Mouse (Mus musculus): Measurements from ENCODE around the gene Btnl6.
"Not testable (repeated sequence)": the region's sequence is repeated elsewhere in the genome, so short reads cannot be mapped to it uniquely, and the experiment has no call there.

The Btnl6 gene

DNA sequence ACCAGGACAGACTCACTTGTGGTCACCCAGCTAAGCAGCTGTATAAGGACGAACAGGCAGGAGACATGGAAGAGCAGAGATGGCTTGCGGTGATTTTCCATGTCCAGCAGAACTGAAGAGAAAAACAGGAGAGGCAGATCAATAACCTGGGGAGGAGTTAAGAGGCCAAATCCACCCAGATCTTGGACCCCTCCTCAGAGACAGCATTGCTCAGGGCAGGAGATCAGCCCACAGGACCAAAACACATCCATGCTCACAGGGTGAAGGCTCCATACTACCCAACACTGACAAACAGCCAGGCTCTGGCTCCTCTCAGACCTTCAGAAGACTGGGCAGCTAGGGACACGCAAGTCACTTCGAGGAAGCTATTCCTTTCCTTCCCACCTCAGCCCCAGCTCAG, at the start of gene Btnl6:
Gene Btnl6 (minus strand): TSS at position 101 of the 400 bp plus-strand sequence.
- in situ Hi-C loops (cut with MseI, MboI), result no loop called here

DNA sequence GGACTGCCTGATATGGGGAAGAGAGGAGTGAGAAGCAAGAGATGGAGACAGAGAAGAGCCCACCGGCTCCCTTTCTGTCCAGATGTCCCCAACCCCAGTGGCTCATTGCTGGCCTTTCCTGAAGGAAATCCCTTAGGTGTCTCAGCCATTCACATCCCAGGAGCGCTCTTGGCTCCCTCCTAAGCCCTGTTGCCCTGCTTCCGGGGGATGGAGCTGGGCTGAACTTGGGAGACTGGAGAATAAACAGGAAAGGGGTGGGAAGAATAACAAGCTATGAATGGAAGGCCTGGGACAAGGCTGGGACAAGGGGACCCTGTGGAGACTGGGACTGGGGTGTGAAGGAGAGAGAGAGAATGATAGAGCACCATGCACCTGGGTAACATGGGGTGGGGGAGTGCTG, 47.6 kb upstream of the Btnl6 start:
- in situ Hi-C loops (cut with MseI, MboI), result no loop called here

DNA sequence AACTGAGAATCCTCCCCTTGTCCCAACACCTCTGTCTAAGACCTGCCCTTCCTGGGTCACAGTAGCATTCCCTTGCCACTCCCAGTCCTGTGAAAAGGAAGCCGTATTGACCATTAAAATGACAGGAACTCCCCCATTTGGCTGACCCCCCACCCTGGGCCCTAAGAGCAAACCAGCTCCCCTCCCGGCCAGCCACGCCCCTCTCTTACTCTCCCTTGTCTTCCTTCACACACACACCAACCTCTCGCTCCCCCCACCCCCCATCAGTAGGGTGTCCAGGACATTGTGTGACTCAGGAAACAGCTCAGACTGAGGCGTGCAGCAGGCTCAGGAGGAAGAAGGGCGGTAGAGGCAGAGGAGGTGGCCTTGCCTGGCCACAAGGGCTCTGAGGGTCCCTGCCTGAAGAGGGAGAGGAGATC, 46.9 kb upstream of the Btnl6 start, which contains the start of gene Notch4:
Gene Notch4 (plus strand): TSS at position 266 of the 419 bp plus-strand sequence.
- in situ Hi-C loops (cut with MseI, MboI), result no loop called here

DNA sequence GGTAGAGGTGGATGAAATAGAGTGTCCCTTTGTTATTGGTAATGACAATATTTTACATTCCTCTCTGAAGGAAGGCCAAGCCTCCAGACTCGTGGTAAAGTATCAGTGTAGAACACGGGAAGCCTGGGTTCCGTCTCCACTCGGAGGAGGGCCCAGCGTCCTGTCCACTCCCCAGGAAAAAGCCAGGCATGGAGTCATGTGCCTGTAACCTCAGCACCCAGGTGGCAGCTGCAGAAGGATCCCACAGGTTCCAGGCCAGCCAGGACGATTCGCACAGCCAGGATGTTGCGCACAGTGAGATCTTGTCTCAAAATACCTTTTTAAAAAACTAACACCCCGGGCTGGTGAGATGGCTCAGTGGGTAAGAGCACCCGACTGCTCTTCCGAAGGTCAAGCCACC, 46.2 kb upstream of the Btnl6 start:
- in situ Hi-C loops (cut with MseI, MboI), result no loop called here

DNA sequence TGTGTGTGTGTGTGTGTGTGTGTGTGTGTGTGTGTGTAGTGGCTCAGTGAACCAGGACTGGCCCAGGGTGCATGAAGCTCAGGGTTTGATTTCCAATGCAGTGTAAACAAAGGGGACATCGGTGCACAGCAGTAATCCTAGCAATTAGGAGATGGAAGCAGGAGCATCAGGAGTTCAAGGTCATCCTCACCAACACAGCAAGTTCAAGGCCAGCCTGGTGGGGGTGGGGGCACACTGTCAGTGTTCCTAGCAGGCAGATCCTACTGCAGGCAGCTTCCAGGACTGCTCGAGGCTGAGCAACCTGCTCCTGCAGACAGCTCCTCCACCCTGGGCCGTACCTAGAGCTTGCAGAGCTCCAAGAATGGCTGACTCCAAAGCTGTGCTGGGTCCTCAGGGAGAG, 45.4 kb upstream of the Btnl6 start:
- in situ Hi-C loops (cut with MseI, MboI), result no loop called here

DNA sequence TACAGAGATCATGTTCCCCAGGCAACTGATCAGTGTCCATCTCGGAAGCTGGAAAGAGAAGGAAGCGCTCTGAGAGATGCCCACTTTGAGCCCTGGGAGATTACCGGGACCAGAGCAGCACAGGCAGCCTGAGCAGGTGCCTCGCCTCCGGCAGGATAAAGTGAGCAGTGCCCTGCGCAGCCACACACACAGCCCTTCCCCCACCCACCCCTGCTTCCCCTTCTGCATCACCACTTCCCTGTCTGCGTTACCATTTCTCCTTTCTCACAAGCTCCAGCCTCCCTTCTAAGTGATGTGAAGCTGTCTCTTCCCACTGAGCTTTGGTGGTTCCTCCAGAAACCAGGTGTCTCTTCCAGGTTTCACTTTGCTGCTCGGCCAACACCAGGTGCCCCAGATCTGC, 44.0 kb upstream of the Btnl6 start:
- in situ Hi-C loops (cut with MseI, MboI), result no loop called here

DNA sequence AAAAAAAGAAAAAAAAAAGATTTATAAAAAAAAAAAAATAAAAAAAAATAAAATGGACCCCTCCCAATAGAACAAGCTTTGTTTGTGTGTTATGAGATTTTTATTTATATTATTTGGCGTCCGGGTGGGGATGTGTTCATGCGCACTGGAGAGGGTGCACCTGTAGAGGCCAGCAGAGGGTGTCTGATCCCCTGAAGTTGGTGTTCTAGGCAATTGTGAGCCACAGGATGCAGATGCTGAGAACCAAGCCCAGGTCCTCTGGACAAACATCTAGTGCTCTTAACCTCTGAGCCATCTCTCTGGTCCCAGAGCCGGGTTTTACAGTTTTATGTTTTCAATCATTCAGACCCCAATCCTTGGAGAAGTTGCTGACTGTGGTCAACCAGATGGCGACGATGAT, 43.3 kb upstream of the Btnl6 start:
- in situ Hi-C loops (cut with MseI, MboI), result no loop called here

DNA sequence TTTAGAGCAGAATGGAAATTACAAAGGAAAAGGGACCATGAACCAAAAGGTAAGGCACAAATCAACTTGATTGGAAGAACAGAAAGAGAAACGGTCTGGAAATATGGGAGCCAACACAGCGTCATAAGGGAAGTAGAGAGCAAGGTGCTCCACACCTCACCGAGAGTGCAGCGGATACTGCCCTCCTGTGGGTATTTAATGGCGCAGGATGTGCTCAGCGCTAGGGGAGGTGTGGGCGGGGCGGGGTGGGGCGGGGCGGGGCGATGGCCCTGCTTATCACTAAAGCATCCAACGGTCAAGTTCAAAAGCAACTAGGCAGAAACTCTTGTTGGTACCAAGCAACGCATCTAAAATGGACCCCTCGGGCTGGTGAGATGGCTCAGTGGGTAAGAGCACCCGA, 42.7 kb upstream of the Btnl6 start:
- in situ Hi-C loops (cut with MseI, MboI), result loop anchor here (5.0 kb wide), 2 partner anchors 118 to 123 kb away; no protein-coding TSS in a partner anchor

DNA sequence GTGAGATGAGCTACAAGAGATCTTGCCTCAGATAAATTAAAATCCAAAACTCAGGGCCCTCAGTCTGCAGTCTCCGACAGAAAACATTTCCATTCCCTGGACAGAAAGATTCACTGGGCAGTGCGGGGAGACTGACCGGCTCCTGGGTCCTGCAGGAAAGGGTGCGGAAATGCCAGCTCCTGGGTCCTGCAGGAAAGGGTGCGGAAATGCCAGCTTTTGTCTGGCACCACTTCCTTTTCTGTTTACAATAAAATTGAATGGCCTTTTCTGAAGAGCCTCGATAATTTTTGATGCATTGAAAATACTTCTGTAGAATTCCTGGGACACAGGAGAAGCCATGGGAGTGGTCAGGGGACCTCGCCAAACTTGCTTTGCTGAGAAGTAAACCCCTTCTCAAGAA, 42.0 kb upstream of the Btnl6 start:
- in situ Hi-C loops (cut with MseI, MboI), result loop anchor here (5.0 kb wide), 2 partner anchors 117 to 122 kb away; no protein-coding TSS in a partner anchor

DNA sequence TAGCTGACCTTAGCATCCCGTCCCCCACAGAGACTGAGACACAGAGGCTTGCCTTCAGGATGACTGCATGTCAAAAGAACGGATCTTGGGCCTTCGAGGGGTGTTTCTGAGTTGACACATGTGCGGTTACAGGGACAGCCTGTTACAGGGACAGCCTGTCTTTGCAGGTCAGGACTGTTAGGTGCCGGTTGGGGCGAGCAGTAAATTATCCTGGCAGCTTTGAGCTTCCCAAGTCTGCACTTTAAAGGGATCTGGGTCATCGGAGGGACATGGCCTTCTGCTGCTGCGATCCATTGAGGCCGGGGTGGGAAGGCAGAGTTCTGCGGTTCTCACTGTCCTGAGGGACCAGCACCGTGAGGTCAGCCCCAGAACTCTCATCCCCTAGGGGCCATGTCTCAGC, 40.3 kb upstream of the Btnl6 start:
- in situ Hi-C loops (cut with MseI, MboI), result loop anchor here (5.0 kb wide), 2 partner anchors 115 to 120 kb away; no protein-coding TSS in a partner anchor

DNA sequence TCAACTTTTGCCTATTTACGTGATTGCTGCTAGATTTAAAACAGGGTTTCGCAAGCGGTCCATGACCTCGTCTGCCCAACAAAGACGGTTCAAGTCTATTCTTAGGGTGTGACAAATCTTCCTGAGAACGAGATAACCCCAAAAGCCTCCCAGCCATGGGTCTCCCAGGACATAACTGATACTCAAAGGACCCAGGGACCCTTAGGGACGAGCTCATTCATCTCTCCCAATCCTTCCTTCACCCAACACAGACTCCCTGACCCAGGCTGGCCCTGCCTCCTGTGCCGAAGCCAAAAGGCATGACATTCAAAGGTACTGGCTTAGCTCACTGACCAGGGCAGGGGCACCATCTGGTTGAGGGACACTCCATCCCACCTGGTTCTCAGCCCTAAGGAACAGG, 39.3 kb upstream of the Btnl6 start:
- in situ Hi-C loops (cut with MseI, MboI), result loop anchor here (5.0 kb wide), 2 partner anchors 114 to 119 kb away; no protein-coding TSS in a partner anchor

DNA sequence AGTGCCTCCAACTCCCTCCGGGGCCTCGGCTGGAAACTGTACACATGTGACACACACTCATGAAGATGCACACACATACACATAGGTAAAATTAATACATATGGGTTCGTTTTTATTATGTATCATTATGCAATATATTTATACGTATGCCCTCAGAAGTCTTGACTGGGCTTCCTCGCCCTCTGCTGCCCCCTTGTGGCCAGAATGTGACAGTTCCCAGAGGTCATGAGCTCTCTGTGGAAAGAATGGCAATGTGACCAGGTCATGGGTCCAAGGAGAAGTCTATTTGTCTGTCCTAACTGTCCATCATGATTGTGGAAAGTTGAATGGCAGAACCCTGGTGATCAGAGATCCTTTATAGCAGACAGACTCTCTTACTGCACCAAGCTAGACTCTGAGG, 38.3 kb upstream of the Btnl6 start:
- in situ Hi-C loops (cut with MseI, MboI), result loop anchor here (5.0 kb wide), 2 partner anchors 113 to 118 kb away; no protein-coding TSS in a partner anchor

DNA sequence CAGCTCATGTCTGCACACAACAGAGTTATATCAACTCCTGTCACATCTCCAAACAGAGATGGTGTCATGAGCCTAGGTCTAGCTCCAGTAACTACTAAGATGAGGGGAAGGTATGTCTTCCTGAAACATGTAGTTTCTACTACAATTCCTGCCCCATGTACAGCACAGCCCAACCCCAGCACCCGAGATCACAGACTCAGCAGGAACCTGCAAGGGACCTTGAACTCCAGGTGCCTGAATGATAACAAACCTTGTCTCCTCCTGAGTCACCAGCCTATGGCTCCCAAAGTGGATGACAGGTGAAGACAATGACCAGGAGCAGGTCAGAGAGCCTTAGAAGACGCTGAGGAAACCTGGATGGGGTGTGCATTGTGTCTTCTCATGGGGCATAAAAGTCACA, 32.7 kb upstream of the Btnl6 start:
- in situ Hi-C loops (cut with MseI, MboI), result no loop called here

DNA sequence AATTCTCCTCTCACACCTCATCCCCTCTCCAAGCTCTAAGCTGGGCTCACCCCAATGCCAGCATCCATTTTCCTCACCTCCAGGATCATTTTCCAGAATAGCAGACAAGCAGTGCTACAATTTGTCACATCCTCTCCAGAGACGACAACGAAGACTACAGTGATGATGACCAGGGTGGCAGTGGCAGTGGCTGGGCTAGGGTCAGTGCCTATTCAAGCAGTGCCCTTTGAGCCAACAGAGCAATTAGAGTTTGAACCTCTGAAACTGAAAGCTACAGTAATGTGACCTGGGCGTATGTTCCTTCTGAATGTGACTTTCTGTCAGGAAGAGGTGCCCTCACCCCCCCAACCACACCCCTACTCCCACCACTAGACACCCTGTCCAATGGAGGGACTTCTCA, 32.0 kb upstream of the Btnl6 start:
- in situ Hi-C loops (cut with MseI, MboI), result no loop called here

DNA sequence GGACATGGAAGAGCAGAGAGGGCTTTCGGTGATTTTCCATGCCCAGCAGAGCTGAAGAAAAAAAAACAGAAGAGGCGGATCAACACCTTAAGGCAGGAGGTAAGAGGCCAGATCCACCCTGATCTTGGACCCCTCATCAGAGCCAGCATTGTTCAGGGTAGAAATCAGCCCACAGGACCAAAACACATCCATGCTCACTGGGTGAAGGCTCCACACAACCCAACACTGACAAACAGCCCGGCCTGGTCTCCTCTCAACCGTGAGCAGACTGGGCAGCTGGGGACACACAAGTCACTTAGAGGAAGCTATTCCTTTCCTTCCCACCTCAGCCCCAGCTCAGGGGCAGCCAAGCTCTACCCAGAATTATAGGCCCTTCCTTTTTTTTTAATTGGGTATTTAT, 30.4 kb upstream of the Btnl6 start:
- in situ Hi-C loops (cut with MseI, MboI), result no loop called here

DNA sequence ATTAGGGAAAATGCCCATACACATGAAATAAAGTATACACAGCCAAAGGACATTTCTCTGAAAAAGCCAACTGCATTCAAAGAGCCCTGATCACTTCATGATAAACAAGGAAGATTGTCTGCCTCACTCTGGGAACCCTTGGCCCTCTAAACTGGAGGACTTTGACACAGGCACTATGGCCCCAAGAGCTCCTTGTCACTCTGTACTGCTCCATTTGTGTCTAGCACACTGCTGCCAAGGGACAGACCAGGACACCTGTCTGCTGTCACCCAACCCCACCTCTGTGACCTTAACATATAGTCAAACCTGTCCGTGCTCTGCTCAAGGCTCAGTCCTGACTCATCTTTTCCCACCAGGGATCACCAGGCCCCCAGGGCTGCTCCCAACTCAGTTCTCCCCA, 29.6 kb upstream of the Btnl6 start:
- in situ Hi-C loops (cut with MseI, MboI), result no loop called here

DNA sequence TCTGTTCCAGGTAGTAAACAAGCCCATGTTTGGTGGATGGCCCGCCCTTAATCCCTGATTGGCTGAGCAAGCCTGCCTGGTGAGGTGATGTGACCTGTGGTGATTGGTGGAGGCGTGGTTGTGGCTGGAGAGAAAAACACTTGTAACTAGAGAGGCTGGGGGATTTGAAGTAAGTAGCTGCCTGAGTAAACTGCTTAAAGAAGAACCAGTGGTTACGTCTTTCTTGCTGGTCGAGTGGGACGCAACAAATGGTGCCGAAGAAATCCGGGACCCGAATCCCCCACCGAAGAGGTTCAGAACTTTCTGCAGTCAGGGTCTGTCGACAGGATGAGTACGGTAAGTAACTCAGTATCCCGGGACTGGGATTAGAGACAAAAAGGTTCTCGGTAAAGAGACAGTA, 26.4 kb upstream of the Btnl6 start:
- in situ Hi-C loops (cut with MseI, MboI), result not testable (repeated sequence)

DNA sequence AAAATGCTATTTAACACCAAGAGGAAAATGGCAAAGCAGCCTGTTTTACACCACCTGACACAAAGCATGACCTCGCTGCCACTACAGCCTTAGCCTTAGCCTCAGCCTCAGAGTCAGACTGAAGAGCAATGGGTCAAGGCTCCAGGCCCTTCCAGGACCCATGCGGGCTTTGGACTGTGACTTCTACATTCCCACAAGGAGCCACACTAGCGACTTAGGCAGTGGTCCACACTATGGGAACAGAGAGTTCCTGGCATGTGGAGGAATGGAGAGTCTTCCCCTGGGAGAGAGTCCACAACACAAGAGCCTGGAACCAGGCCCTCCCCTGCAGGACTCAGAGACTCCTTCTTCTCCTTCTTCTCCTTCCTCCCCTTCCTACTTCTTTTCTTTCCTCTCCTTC, 15.5 kb upstream of the Btnl6 start:
- in situ Hi-C loops (cut with MseI, MboI), result no loop called here

DNA sequence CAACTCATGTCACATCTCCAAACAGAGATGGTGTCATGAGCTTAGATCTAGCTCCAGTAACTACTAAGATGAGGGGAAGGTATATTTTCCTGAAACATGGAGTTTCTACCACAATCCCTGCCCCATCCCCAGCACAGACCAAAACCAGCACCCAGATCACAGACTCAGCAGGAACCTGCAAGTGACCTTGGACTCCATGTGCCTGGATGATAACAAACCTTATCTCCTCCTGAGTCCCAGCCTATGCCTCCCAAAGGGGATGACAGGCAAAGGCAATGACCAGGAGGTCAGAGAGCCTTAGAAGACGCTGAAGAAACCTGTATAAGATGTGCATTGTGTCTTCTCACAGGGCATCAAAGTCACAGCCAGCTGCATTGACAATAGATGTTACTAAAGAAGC, 1.8 kb upstream of the Btnl6 start:
- in situ Hi-C loops (cut with MseI, MboI), result no loop called here

DNA sequence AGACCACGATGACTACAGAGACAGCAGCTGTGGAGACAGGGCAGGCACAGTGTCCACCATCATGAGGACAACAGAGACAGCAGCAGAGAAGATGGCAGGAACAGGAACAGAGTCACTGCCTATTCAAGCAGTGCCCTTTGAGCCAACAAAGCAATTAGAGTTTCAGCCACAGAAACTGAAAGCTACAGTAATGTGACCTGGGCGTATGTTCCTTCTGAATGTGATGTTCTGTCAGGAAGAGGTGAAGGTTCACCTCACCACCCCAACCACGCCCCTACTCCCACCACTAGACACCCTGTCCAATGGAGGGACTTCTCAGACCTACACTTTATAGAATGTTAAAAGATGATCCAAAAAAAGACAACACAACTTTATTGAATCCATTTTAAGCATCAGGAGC, 1.4 kb upstream of the Btnl6 start:
- in situ Hi-C loops (cut with MseI, MboI), result not testable (repeated sequence)

DNA sequence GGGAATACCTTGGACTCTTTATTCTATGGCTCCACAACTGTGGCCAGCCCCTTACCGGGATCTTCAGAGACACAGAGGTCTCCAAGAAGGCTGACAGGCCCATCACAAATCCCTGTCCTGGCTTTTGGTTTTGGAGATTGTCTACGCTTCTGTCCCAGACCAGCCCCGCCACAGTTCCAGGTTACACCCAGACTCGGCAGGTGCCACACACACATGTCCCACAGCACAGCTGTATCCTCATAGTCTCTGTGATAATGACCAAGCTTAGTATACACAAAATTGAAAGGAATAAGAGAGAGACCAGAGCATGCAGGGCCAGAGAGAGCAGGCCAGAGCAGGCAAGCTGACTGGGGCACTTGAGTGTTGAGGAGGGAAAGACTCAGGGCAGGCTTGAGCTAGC, 643 bp upstream of the Btnl6 start:
- in situ Hi-C loops (cut with MseI, MboI), result no loop called here

DNA sequence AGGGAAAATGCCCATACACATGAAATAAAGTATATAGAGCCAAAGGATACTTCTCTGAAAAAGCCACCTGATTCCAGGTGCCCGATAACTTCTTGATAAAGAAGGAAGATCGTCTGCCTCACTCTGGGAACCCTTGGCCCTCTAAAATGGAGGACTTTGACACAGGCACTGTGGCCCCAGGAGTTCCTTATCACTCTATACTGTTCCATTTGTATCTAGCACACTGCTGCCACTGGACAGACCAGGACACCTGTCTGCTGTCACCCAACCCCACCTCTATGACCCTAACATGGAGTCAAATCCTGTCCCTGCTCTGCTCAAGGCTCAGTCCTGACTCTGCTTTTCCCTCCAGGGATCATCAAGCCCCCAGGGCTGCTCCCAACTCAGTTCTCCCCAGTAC, 638 bp downstream of the Btnl6 start:
- in situ Hi-C loops (cut with MseI, MboI), result no loop called here

DNA sequence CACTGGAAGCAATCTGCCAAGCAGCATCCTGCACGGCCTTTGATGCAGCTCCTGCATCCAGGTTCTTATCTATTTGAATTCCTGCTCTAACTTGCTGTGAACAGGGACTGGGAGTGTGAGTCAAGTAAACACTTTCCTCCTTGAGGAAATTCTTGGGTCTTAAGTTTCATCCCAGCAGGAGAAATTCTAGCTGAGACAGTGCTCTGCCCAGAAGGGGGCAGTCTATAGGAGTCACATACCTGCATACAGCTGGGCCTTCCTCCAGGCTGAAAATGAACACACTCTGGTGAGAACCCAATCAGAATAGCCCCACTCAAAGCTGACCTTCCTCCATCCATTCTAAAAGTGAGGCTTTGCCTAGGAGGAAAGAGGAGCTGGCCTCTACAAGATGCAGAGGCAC, 5.4 kb downstream of the Btnl6 start:
- in situ Hi-C loops (cut with MseI, MboI), result not testable (repeated sequence)

DNA sequence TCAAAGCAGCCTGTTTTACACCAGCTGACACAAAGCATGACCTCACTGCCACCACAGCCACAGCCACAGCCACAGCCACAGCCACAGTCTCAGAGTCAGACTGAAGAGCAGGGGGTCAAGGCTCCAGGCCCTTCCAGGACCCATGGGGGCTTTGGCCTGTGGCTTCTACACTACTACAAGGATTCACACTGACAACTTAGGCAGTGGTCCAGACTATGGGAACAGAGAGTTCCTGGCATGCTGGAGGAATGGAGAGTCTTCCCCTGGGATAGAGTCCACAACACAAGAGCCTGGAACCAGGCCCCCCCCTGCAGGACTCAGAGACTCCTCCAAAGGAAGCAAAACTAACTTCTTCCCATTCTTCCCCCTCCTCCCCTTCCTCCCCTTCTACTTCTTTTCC, 9.6 kb downstream of the Btnl6 start:
- in situ Hi-C loops (cut with MseI, MboI), result no loop called here
